Mouse (Mus musculus) mammary gland, adult 2 months (tissue): ENCODE data around the gene Csnk2b. TPM values are rescaled to one million over a fixed set of nuclear protein-coding genes. Genes with fewer than 3 reads are reported as not detected.

Experiments used
- polyA plus RNA-seq: library from polyadenylated mRNA; depleted of rRNA; stranded (reverse); fragments of >200 nt; gene quantifications from 2 replicates; pipeline ENCODE4 v1.2.3, GENCODE M21; 2012; ENCODE audit warnings: low replicate concordance; rRNA removed

The Csnk2b gene
- 376 and 470 TPM in 2 replicates for polyA plus RNA-seq

GRCm38 (mm10) chr17:35121871-35122303 lies at the start of gene Csnk2b:
Csnk2b (minus strand) TSS chr17:35122053.

GRCm38 (mm10) chr17:35164568-35165450 lies 43.0 kb upstream of the Csnk2b start, which contains the start of gene Prrc2a:
Prrc2a (minus strand) TSS chr17:35164897.

GRCm38 (mm10) chr17:35134801-35135590 lies 13.1 kb upstream of the Csnk2b start, which contains the start of gene Bag6:
Bag6 (plus strand) TSS chr17:35135178.

GRCm38 (mm10) chr17:35131500-35132173 lies 9.8 kb upstream of the Csnk2b start, which contains the start of gene Apom:
Apom (minus strand) TSS chr17:35132050.

GRCm38 (mm10) chr17:35126206-35126611 lies 4.4 kb upstream of the Csnk2b start, which contains the start of gene D17H6S53E:
D17H6S53E (plus strand) TSS chr17:35126373.

GRCm38 (mm10) chr17:35121143-35121799 lies 582 bp downstream of the Csnk2b start, which contains the start of gene Gpank1:
Gpank1 (plus strand) TSS chr17:35121455.

GRCm38 (mm10) chr17:35115046-35116019 lies 6.5 kb downstream of the Csnk2b start, which contains the start of gene Ly6g5b:
Ly6g5b (minus strand) TSS chr17:35115428.

GRCm38 (mm10) chr17:35108097-35108496 lies 13.8 kb downstream of the Csnk2b start, which contains the start of gene Ly6g5c:
Ly6g5c (plus strand) TSS chr17:35108279.

GRCm38 (mm10) chr17:35088825-35089644 lies 32.8 kb downstream of the Csnk2b start, which contains the start of gene Abhd16a:
Abhd16a (plus strand) TSS chr17:35089263.

GRCm38 (mm10) chr17:35085208-35085865 lies 36.5 kb downstream of the Csnk2b start, which contains the start of gene Ly6g6f:
Ly6g6f (minus strand) TSS chr17:35085610.

GRCm38 (mm10) chr17:35077786-35078233 lies 44.0 kb downstream of the Csnk2b start, which contains the start of gene Ly6g6d:
Ly6g6d (minus strand) TSS chr17:35078065.

GRCm38 (mm10) chr17:35076507-35077176 lies 45.2 kb downstream of the Csnk2b start, which contains the start of gene Ly6g6e:
Ly6g6e (plus strand) TSS chr17:35076902.

Other genes with a start within 250 kb of the Csnk2b start
- 13.1 and 14.3 TPM in 2 replicates for gene Zbtb12, start 242.6 kb downstream of the Csnk2b start, polyA plus RNA-seq
- gene Gm20547, start 240.0 kb downstream of the Csnk2b start, polyA plus RNA-seq = 0.06 and 0.07 TPM in 2 replicates
- 46.9 and 64.7 TPM in 2 replicates for gene C2, start 223.8 kb downstream of the Csnk2b start, polyA plus RNA-seq
- 189 and 339 TPM in 2 replicates for gene Ehmt2, start 223.6 kb downstream of the Csnk2b start, polyA plus RNA-seq
- gene Slc44a4, start 207.6 kb downstream of the Csnk2b start, polyA plus RNA-seq = 7.4 and 9.2 TPM in 2 replicates
- gene Neu1, start 190.8 kb downstream of the Csnk2b start, polyA plus RNA-seq = 48.4 and 54.9 TPM in 2 replicates
- gene Hspa1b, start 162.8 kb downstream of the Csnk2b start, polyA plus RNA-seq = 43.1 and 146 TPM in 2 replicates
- 0.30 TPM in 1 of 2 replicates, not detected in the other for gene Gm20481, start 152.1 kb downstream of the Csnk2b start, polyA plus RNA-seq
- 17.7 and 42.4 TPM in 2 replicates for gene Hspa1a, start 149.9 kb downstream of the Csnk2b start, polyA plus RNA-seq
- 0.30 and 3.0 TPM in 2 replicates for gene Hspa1l, start 149.3 kb downstream of the Csnk2b start, polyA plus RNA-seq
- 75.4 and 108 TPM in 2 replicates for gene Lsm2, start 140.2 kb downstream of the Csnk2b start, polyA plus RNA-seq
- 197 and 475 TPM in 2 replicates for gene Vars, start 121.1 kb downstream of the Csnk2b start, polyA plus RNA-seq
- gene Vwa7, start 105.5 kb downstream of the Csnk2b start, polyA plus RNA-seq = 1.4 and 3.9 TPM in 2 replicates
- gene Sapcd1, start 94.0 kb downstream of the Csnk2b start, polyA plus RNA-seq = 1.7 and 2.0 TPM in 2 replicates
- gene Msh5, start 75.3 kb downstream of the Csnk2b start, polyA plus RNA-seq = 4.2 and 4.8 TPM in 2 replicates
- 110 and 121 TPM in 2 replicates for gene Clic1, start 72.1 kb downstream of the Csnk2b start, polyA plus RNA-seq
- gene Ddah2, start 63.0 kb downstream of the Csnk2b start, polyA plus RNA-seq = 58.1 and 90.9 TPM in 2 replicates
- 1.5 and 25.2 TPM in 2 replicates for gene Ly6g6c, start 56.7 kb downstream of the Csnk2b start, polyA plus RNA-seq
- 0.67 and 0.80 TPM in 2 replicates for gene Mpig6b, start 55.9 kb downstream of the Csnk2b start, polyA plus RNA-seq
- 5.7 and 9.0 TPM in 2 replicates for gene Ly6g6e, start 45.2 kb downstream of the Csnk2b start, polyA plus RNA-seq
- 1.1 and 2.2 TPM in 2 replicates for gene Ly6g6d, start 44.0 kb downstream of the Csnk2b start, polyA plus RNA-seq
- 0.19 TPM in 1 of 2 replicates, not detected in the other for gene Ly6g6f, start 36.4 kb downstream of the Csnk2b start, polyA plus RNA-seq
- 200 and 293 TPM in 2 replicates for gene Abhd16a, start 32.8 kb downstream of the Csnk2b start, polyA plus RNA-seq
- gene Ly6g5c, start 13.8 kb downstream of the Csnk2b start, polyA plus RNA-seq = not detected in 2 replicates
- gene Ly6g5b, start 6.6 kb downstream of the Csnk2b start, polyA plus RNA-seq = 3.5 and 4.4 TPM in 2 replicates
- 16.3 and 24.8 TPM in 2 replicates for gene Gpank1, start 598 bp downstream of the Csnk2b start, polyA plus RNA-seq
- 8.7 and 9.2 TPM in 2 replicates for gene D17H6S53E, start 4.3 kb upstream of the Csnk2b start, polyA plus RNA-seq
- 0.16 and 0.93 TPM in 2 replicates for gene Apom, start 10.0 kb upstream of the Csnk2b start, polyA plus RNA-seq
- gene Bag6, start 13.1 kb upstream of the Csnk2b start, polyA plus RNA-seq = 203 and 278 TPM in 2 replicates
- 344 and 571 TPM in 2 replicates for gene Prrc2a, start 42.8 kb upstream of the Csnk2b start, polyA plus RNA-seq
- gene Aif1, start 54.0 kb upstream of the Csnk2b start, polyA plus RNA-seq = 2.8 and 5.7 TPM in 2 replicates
- gene Lst1, start 66.4 kb upstream of the Csnk2b start, polyA plus RNA-seq = 48.2 and 60.4 TPM in 2 replicates
- 118 and 400 TPM in 2 replicates for gene Ltb, start 72.4 kb upstream of the Csnk2b start, polyA plus RNA-seq
- 7.1 and 9.9 TPM in 2 replicates for gene Tnf, start 80.0 kb upstream of the Csnk2b start, polyA plus RNA-seq
- gene Lta, start 83.3 kb upstream of the Csnk2b start, polyA plus RNA-seq = 12.2 and 19.0 TPM in 2 replicates
- 0.80 and 4.0 TPM in 2 replicates for gene Gm16181, start 98.8 kb upstream of the Csnk2b start, polyA plus RNA-seq
- 6.5 and 11.8 TPM in 2 replicates for gene Atp6v1g2, start 111.6 kb upstream of the Csnk2b start, polyA plus RNA-seq
- gene Nfkbil1, start 113.7 kb upstream of the Csnk2b start, polyA plus RNA-seq = 10.2 and 38.6 TPM in 2 replicates
- gene Ddx39b, start 119.7 kb upstream of the Csnk2b start, polyA plus RNA-seq = 265 and 272 TPM in 2 replicates
- gene H2-D1, start 140.7 kb upstream of the Csnk2b start, polyA plus RNA-seq = 1,785 and 2,234 TPM in 2 replicates
- 0.06 and 0.08 TPM in 2 replicates for gene H2-Q1, start 198.4 kb upstream of the Csnk2b start, polyA plus RNA-seq
- 2.9 and 3.9 TPM in 2 replicates for gene H2-Q2, start 220.2 kb upstream of the Csnk2b start, polyA plus RNA-seq